Mouse (Mus musculus) monocyte, adult 2 months (primary cell): ENCODE measurements around the gene Dapp1.
A peak's percentile ranks its signal among the peaks of the same experiment; 100 is the strongest.
"Not testable (repeated sequence)": the region's sequence is repeated elsewhere in the genome, so short reads cannot be mapped to it uniquely, and the experiment has no call there.

Experiments
- DNase-seq, 2 experiments: peaks; one replicate each; pipeline ENCODE4 v3.0.0; 2022; ENCODE audit warnings: low spot score in 2 of 2, low read depth in 1 of 2

Gene Dapp1

GRCm38 (mm10) chr3:137991183-137991582 lies 9.8 kb upstream of the Dapp1 start:
- peak; percentile 63 to 68 for DNase-seq

GRCm38 (mm10) chr3:137989405-137989804 lies 8.1 kb upstream of the Dapp1 start:
- DNase-seq: no peak

GRCm38 (mm10) chr3:137980435-137981381 lies 637 bp downstream of the Dapp1 start:
- DNase-seq: no peak

- no peak for DNase-seq
Measured at GRCm38 (mm10) chr3:137978233-137978632, 3.1 kb downstream of the Dapp1 start.

GRCm38 (mm10) chr3:137977629-137978041 lies 3.7 kb downstream of the Dapp1 start:
- DNase-seq: no peak

GRCm38 (mm10) chr3:137976943-137977628 lies 4.3 kb downstream of the Dapp1 start:
- no peak for DNase-seq

GRCm38 (mm10) chr3:137975856-137976423 lies 5.4 kb downstream of the Dapp1 start:
- no peak for DNase-seq

- DNase-seq: no peak
Measured at GRCm38 (mm10) chr3:137975435-137975834, 5.9 kb downstream of the Dapp1 start.

GRCm38 (mm10) chr3:137974306-137974705 lies 7.0 kb downstream of the Dapp1 start:
- no peak for DNase-seq

- no peak for DNase-seq
Measured at GRCm38 (mm10) chr3:137972989-137973388, 8.4 kb downstream of the Dapp1 start.

- no peak for DNase-seq
Measured at GRCm38 (mm10) chr3:137972224-137972623, 9.1 kb downstream of the Dapp1 start.

- no peak for DNase-seq
Measured at GRCm38 (mm10) chr3:137969951-137970350, 11.4 kb downstream of the Dapp1 start.

- no peak for DNase-seq
Measured at GRCm38 (mm10) chr3:137968820-137969486, 12.4 kb downstream of the Dapp1 start.

GRCm38 (mm10) chr3:137968105-137968819 lies 13.1 kb downstream of the Dapp1 start:
- no peak for DNase-seq

- not testable (repeated sequence) for DNase-seq
Measured at GRCm38 (mm10) chr3:137964014-137964413, 17.3 kb downstream of the Dapp1 start.

GRCm38 (mm10) chr3:137963508-137963907 lies 17.8 kb downstream of the Dapp1 start:
- no peak for DNase-seq

GRCm38 (mm10) chr3:137961736-137962385 lies 19.5 kb downstream of the Dapp1 start:
- no peak for DNase-seq

GRCm38 (mm10) chr3:137959456-137959855 lies 21.9 kb downstream of the Dapp1 start:
- DNase-seq: no peak

- DNase-seq: no peak
Measured at GRCm38 (mm10) chr3:137958352-137958751, 23.0 kb downstream of the Dapp1 start.

GRCm38 (mm10) chr3:137957864-137958263 lies 23.5 kb downstream of the Dapp1 start:
- DNase-seq: no peak
